Mouse (Mus musculus) T-cell, adult 2 months (primary cell): ENCODE data around the gene Kalrn.

Source experiments
- DNase-seq: peaks from one replicate; pipeline ENCODE4 v3.0.0; 2022; ENCODE audit warnings: low spot score

The Kalrn gene

DNA sequence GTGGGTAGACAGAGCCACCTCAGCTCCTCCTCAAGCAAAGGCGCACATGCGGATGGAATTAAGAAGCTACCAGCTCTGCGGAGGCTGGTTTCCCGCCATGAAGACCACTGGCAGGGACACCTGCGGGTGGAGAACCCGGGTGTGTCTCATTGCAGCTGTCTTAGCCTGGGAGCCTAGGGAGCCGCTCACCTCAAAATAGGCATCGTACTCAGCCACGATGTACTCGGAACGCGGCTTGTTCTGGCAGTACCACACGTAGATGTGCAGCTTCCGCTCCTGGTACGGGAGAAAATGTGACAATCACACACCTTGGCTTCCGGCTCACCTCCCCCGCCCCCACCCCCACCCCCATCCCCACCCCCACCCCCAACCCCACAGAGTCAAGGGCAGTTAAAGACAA lies 539.1 kb downstream of the Kalrn start:
- DNase-seq = no peak

DNA sequence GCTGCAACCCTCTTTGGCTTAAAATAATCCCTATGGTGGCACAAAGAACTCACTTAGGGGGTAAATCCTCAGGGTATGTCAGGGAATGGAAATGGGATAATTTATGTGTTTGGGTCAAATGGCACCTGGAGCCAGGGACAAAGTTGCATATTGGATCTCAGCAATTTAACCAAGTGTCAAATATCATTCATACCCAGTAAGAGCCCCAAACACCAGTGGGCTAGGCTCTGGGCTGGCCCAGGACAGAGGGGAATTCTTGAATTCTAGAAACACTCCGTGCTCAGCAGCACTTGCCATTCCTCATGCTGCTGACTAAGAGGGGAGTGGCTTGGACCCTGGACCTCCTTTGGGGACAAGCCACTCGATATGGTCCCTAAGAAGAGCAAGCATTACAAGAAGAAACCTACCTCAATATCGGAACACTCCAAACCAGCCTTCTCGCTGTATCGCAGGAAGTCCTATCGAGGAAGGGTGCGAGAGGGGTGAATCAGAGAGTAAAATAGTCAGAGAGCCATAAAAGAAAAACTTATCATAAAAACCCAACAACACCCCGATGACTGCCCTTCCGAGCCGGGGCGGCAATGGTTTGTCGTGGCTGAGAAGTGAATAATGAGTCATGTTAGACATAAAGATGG lies 541.2 kb downstream of the Kalrn start:
- DNase-seq = no peak

DNA sequence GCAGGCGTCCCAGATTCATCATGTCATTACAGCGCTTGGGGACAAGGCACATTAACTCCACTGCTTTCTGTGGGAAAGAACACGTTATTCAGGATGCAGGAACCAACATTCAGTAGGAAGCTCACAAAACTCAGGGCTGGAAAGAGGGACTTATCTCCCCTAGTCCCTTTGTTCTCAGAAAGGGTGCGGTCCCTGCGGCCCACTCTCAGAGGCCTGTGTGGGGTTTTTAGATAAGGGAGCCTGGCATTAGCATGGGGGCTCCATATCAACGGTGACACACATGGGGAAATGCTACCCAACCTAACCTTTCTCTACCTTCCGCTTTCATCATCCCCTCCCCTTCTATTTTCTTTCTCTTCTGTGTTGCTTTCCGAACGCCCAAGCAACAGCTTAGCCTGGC lies 541.8 kb downstream of the Kalrn start:
- DNase-seq = no peak

DNA sequence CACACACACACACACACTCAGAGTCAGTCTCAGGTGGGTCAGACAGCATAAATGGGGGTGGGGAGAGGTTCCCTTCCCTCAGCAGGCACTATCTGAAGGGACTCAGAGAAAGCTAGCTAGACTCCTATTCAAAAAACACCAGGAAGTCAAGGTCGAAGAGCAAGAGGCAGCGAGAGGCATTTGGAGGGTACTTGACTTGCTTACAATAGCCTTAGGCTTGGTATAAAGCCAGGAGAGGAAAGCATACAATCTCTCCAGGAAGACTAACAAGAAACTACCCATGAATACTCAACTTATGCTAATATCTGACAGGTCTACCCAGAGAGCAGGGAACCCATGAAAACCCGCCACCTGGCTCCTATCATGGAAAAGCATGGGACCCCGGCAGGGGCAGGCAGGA lies 543.0 kb downstream of the Kalrn start:
- DNase-seq = no peak

DNA sequence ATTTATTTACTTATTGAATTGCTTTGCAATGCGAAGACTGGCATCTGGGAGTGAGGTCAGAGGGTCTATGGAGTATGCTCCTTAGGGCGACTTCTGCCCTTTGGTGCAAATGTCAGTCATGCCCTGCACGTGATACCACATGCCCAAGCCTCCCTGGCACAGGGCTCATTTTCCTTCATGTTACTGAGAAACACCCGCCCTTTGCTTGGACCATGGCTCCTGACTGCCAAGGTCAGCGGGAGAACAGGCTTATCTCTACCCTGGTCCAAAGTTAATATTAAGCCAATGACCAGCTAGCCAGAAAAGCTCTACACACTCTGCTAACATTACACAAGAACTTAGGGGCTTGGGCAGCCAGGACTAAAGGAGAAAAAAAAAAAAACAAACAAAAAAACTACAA lies 543.5 kb downstream of the Kalrn start:
- no peak for DNase-seq

DNA sequence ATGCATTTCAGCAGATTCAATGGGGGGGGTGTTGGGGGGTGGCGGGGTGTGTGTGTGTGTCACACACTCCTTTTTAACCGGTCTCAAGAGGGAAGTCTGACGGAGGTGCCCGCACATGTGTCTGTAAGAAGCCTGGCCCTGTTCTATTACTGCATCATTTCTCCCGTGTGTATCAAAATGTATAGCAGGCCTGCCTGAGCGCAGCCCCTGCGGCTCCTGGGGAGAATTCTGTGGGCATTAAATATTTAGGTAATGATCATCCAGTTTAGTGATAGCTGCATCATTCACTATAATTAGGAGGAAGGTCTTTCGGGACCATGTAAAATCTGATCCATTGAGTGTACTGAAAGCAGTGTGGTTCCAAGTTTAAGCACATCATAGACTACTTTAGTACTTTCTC lies 556.1 kb downstream of the Kalrn start:
- DNase-seq = no peak

DNA sequence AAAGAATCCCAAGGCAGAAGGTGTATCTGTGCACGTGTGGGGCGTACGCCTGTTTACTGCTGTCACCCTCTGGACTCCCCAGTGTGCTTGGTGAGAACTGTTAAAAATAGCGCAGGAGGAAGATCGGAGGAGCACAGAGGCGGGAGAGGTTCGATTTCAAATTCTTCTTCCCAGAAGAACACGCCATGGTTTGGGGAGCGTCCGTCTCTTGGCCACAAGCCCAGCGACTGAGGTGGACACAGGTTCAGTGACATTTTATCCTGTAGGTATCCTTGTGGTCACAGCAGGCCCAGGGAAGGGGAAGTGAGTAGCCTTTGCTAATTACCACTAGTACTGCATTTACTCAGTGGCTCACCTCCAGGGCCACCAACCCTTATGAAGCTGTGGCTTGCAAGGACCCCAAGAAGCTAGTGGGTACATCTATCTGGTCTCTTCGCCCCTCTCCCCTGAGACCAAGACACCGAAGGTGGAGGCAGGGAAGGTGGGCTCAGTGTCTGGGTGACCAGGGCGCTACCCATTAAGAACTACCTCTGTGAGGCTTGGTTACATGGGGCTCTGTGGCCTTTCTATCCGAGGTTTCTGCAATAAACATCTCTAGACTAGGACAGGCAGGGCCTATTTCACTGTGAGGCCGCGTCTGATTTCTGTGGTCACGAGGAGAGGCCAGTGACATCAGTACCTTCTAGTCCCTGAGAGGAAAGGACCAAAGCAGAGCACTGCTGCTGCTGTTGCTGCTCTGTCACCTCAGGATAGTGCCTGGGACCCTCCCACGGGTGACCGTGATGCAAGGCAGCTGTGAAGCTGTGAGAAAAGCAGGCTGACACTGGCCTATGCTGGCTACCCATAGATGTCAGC lies 561.1 kb downstream of the Kalrn start:
- DNase-seq = no peak

DNA sequence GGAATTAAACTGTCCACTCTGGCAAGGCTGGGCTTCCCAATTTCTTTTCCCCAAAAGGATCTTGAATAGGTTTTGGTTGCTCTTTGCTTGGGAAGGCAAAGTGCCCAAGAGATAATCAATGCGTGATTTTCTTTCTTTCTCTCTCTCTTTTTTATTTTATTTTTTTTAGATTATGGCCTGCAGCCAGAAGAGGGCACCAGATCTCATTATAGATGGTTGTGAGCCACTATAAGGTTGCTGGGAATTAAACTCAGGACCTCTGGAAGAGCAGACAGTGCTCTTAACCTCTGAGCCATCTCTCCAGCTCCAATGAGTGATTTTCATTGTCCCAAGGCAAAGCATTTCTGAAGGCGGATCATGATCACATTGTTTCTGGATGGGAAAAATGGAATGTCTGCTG lies 563.8 kb downstream of the Kalrn start:
- DNase-seq = no peak

DNA sequence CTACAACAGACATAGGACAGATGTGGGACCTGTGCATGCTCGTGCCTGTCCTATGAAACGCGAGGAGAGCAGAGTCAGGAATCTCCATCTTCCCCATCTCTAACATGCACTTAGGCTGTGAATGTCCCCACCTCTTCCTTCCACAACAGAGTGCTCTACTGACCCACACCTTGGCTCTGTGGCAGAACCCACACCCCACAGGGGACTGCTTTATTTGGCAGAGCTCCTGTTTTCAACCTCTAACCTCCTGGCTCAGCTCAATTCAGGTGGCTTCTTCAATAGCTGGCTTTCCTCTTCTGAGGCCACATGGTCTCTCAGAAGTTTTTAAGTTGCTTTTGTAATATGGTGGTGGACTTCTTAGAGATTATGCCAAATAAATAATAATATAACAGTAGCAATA lies 567.3 kb downstream of the Kalrn start:
- no peak for DNase-seq

DNA sequence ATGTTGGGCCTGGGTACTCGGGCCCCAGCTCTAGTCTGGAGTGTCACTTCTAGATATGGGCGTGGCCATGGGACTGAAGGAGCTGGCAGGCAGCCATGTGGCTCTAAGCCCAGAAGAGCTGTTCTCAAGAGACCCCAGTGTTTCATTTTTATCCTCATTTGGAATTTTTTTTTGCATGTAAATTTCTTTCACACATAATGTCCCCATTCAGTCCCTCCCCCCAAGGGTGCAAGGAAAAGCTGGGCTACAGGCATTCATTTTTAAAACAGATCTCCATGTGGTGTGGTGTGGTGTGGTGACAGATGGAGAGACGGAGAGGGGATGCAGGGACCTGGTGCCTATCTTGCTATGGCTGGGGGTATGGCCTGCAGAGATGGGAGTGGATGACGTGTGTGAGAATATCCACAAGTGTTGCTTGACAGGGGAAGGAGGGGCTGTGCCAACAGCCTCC lies 569.2 kb downstream of the Kalrn start:
- no peak for DNase-seq

DNA sequence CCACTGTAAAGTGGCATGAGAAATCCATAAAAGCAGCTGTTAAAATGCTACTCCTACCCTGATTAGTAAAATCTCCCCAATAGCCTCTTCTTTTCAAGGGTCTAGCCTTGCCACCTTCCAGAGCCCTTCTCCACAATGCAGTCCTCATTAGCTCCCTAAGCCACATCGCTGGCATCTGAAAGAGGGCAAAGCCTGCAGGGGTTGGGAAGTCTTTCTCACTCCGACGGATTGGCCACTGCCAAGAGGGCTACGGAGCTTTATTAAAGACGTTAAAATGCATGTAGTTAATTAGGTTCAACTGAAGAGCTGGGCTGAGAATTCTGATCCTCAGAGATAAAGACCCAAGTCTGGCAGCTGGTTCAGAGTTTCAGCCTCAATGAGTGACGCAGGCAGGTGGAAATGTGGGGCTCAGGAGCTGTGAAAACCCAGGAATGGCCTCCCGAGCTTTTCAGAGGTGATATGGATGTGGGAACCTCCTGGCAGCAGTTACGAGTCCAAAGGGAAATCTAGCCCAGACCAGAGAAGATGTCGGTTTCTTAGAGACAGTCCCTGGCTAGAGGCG lies 569.7 kb downstream of the Kalrn start:
- no peak for DNase-seq

DNA sequence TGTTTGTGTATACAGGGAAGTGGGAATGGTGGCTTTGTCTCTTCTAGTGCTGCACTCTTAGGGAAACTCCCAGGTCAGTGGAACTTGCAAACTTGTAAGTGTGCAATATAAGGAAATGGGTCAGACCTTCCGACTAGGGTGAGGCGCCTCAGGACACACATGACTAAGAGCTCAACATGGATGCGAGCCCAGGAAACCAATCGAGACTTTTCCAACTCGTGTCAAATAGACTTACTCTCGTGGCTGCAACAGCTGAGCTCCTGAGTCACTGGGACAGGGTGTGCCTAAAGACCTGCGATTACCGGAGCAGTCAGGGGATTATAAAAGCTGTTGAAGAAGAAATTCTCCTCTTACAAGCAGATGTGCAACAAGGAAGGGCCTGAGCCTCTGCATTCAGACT lies 572.6 kb downstream of the Kalrn start:
- no peak for DNase-seq

DNA sequence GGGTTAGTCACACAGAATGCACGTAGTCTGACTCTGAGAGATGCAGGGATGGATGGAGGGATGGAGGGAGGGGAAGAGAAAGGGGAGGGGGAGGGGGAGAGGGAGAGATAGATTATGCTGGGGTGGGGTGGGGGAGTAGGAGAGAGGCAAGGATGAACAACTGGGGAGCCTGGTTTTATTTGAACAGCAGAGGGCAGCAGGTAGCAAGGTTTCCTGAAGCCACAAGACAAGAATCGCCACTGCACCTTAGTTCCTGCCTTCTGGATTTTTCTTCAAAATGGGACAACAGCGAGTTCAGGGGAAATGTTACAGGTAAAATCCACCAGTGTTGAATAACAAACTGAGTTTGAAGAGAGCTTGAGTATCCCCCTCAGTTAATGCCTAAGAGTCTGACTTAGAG lies 573.9 kb downstream of the Kalrn start:
- DNase-seq = no peak

DNA sequence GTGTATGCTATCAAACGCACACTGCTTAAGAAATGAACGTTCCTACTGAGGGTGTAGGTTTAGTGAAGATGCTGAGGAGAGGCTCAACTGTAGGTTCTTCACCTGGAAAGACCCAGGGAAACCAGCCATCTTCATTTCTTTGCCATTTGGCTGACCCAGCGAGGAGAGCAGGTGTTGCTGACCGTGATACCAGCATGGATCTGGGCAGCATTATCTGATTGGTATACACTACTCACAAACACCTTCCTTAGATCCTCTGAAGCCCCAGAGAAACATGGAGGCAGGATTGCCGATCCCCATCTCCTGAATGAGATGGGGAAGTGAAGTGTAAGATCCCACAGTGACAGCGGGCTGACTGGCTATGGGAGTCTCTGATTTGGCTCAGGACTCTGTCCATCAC lies 575.3 kb downstream of the Kalrn start:
- no peak for DNase-seq

DNA sequence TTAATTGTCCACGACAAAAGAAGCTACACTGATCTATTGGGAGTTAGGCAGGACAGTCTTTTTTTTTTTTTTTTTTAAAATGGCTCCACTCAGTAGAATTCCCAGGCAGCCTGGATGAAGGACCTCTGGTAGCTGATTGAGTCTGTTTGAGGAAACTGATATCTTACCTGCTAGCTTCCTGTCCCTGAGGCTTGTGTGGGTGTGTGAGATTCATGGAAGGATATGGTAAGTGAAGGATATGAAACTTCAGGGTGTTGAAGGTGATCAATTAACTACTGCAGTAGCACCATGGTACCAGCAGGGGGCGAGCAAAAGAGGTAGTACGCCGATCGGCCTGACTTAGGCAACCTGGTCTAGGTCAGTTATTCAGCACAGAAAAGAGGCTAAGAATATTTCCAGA lies 577.3 kb downstream of the Kalrn start:
- DNase-seq = peak; percentile 39

DNA sequence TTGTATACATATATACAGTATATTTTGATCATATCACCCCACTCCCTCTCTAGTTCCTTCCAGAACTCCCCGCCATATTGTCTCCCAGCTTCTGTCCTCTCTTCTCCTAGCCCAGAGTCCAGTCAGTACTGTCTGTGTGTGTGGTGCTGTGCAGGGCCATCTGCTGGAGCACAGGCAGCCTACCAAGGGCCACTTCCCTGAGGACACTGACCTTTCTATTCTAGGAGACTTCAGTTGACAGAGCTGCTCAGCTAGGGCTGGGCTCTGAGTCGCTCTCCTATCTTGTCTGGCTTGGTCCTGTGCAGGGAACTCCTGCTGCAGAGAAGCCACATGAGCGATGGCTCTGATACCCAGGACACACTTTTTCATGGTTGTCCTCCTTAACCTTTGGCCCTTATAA lies 577.8 kb downstream of the Kalrn start:
- DNase-seq = no peak

DNA sequence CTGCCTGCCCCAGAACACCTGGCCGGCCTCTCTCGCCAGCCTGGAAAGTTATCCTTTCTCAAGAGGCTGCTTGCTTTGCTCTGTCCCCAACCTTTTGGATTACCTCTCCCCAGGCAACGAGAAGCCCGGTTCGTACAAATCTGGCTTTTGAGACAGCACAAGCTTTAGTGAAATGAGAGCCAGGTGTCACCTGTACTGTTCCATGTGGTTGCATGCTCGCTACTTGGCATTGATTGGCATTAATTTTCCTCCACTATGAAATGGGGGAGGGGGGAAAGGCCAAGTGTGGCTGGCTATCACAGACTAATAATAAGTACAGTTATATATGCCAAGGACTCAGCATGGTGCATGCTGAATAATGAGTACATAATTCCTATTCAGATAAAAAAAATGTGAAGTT lies 579.0 kb downstream of the Kalrn start:
- DNase-seq = no peak

DNA sequence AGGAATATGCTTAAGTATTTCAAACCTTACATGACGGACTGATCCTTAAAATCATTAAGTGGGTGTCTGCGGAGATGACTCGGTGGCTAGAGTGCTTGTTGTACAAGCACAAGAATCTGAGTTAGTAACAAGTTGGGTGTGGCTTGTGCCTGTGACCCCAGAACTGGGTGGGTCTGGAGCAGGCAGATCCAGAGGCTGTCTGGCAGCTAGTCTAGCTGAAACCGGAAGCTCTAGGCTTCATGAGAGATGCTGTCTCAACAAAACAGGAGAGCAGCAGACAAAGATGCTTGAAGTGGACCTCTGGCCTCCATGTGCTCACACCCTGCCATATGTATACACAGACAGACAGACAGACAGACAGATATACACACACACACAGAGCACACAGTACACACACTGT lies 582.6 kb downstream of the Kalrn start:
- DNase-seq = no peak

DNA sequence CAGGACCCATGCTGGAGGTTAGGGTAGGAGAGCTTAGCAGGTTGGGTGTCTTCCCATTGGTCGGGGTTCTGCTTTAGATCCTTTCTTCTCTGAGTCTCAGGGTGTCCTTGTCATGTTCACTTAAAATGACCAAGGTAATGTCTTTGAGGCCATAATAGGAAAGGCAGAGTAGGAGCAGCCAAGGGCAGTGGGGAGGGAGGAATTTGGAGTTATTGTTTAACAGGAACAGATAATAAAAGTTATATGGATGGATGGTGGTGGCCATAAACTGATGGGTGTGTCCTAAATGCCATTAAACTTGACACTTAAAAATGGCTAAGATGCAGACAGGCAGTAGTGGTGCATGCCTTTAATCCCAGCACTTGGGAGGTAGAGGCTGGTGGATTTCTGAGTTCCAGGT lies 584.2 kb downstream of the Kalrn start:
- no peak for DNase-seq

DNA sequence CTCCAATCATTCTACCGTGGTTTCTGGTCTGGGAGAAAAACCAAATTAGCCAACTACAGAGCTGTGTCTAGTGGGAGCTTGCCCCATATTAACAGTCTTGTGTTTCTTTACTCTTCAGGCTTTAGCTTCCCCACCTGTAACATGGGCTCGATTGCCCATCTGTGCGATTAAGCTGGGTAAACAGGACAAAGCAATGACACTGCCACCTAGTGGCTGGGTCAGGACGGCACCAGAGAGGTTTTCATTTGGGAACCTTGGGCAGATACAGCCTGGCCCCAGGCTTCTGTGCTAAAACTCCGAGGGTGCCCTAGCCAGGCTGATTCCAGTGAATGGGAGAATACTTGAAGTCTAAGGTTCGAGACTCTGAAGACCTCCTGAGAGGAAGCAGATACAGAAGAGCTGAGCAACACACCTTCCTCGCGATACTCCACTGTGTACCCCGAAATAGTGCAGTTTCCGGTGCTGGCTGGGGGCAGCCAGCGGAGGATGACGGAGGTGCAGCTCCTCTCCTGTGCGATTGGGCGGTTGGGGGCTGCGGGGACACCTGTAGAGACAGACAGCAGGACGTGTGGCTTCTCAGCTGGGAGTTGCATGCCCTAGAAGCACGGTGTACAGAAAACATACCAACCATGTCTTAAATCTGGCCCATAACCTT lies 584.8 kb downstream of the Kalrn start:
- peak; percentile 51 for DNase-seq

DNA sequence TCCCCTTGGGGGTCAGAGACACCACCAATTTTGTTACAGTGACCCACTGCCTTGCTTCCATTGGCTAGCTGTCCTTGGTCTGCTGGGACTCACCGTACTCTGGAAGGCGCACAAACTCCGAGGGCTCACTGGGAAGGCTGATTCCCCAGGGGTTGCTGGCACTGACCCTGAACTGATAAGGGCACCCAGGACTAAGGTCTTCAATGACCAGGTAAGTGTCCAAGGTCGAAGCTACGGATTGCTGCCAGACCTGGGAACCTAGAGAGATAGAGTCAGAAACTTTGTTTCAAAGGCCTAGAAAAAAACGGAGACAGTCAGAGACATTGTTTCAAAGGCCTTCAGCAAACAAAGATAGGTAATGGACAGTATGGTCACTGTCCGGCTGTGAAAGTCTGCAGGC lies 586.3 kb downstream of the Kalrn start:
- no peak for DNase-seq

DNA sequence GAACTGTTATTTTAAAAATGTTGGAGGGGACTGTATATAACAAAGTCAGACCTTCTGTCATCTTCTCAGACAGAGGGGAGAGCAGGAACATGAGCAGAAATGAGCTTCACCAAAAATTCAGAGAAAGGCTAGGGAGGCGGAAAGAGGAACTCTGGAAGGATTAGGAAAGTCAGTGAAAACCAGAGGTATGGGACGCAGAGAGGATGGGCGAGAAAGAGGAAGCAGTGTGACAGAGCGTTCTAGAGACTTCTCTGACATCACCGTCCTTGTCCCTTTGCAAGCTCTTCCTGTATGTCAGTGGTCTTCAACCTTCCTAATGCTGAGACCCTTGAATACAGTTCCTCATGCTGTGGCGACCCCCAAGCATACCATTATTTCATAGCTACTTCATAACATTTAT lies 588.0 kb downstream of the Kalrn start:
- no peak for DNase-seq

DNA sequence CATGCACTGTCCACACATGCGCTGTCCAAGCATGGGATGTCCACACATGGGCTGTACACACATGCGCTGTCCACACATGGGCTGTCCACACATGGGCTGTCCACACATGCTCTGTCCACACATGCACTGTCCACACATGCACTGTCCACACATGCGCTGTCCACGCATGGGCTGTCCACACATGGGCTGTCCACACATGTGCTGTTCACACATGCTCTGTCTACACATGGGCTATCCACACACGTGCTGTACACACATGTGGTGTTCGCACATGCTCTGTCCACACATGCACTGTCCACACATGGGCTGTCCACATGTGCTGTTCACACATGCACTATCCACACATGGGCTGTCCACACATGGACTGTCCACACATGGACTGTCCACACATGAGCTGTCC lies 589.6 kb downstream of the Kalrn start:
- no peak for DNase-seq
